Mouse (Mus musculus) inflammation-experienced regulatory T-cells, adult 6 months (primary cell): ENCODE results near the gene Dapk1. TPM values are rescaled to one million over a fixed set of nuclear protein-coding genes. Genes with fewer than 3 reads are reported as not detected.

ENCODE experiments used
- polyA plus RNA-seq, 3 experiments: library from polyadenylated mRNA; unstranded; fragments of 100-300 nt; shearing (Covaris generic); gene quantifications; one replicate each; pipeline ENCODE4 v1.2.1; 2017

Gene Dapk1
- polyA plus RNA-seq, 3 experiments from 2014 or later, result 0.45 to 1.4 TPM; not detected in 1

Other genes with a start within 250 kb of the Dapk1 start
- gene BC051665, start 184.4 kb downstream of the Dapk1 start, polyA plus RNA-seq, result not detected
- not detected for gene Ctsll3, start 200.9 kb downstream of the Dapk1 start, polyA plus RNA-seq